11 mouse cellular contexts compared by ENCODE assay signal in the genomic region with DNA sequence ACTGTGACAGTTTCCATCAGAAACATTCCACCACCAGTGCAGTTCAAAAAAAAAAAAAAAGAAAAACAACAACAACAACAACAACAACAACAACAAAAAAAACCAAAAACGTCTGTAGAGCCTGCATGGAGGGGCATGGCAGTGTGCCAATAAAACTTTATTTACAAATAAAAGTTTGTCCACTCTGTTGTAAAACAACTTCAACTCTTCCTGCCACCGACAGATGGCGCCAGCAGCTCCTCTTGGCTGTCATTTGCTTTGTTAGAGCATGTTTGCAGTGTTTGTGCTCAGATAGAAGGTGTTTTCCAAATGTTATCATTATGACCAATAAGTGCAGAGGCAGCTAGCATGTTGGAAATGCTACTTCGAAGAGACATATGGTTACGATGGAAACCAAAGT.
A peak's percentile ranks its signal among the peaks of the same experiment; 100 is the strongest.
DNase-seq lines count a peak whose midpoint lies in the region; ATAC-seq lines count a peak whose summit lies in the region.
"Had no signal": no experiment of that assay in that cellular context is flagged by ENCODE, and none has a peak within 500 bp of the region (broad histone marks: within the 10 kb centered on the region; RNA-seq: fewer than 3 reads in every experiment).

No protein-coding gene starts in this region.

- ATAC-seq in forebrain, embryonic 14.5 days: no peak
- no peak for ATAC-seq in forebrain, embryonic 16.5 days
- ATAC-seq: forebrain, embryonic 13.5 days; midbrain, embryonic 13.5 days had no signal

- DNase-seq in forebrain, embryonic 14.5 days (ENCODE audit: low spot score): peak; percentile 64
- peak; percentile 37 to 50 for DNase-seq in layer of hippocampus, postnatal 14 days (ENCODE audit: low spot score in 2 of 2)
- DNase-seq in layer of hippocampus, adult 9-11 months: no peak
- DNase-seq in right cerebral cortex, postnatal 10 days (ENCODE audit: low spot score in 2 of 2): peak; percentile 59 to 61
- no peak for DNase-seq in right cerebral cortex, postnatal 25 days
- peak; percentile 43 for DNase-seq in right cerebral cortex, postnatal 14 days
- no peak for DNase-seq in urinary bladder, postnatal 4 days (ENCODE audit: low spot score in 2 of 2)
- DNase-seq: thymus, postnatal 36 days had no signal

- H3K27me3 ChIP-seq in forebrain, embryonic 14.5 days (replicated peaks; ENCODE audit: control insufficient read depth, insufficient read depth, low read length): no peaks in the 10 kb centered on the region
- no peaks in the 10 kb centered on the region for H3K27me3 ChIP-seq in forebrain, embryonic 16.5 days (replicated peaks; ENCODE audit: control insufficient read depth, insufficient read depth, low read length)
- H3K27me3 ChIP-seq: forebrain, embryonic 13.5 days; midbrain, embryonic 13.5 days had no signal

- H3K4me2 ChIP-seq in forebrain, embryonic 14.5 days (ENCODE audit: low read length): no peak overlapping the region
- no peak overlapping the region for H3K4me2 ChIP-seq in forebrain, embryonic 16.5 days (ENCODE audit: low read length)
- H3K4me2 ChIP-seq: forebrain, embryonic 13.5 days; midbrain, embryonic 13.5 days had no signal

- WGBS in forebrain, embryonic 14.5 days: 45% methylated on average over 5 of the region's 5 CpGs
- 37% methylated on average over 5 of the region's 5 CpGs for WGBS in forebrain, embryonic 16.5 days

- no peaks in the 10 kb centered on the region for H3K36me3 ChIP-seq in forebrain, embryonic 14.5 days (ENCODE audit: control insufficient read depth, insufficient read depth, low read length)
- no peaks in the 10 kb centered on the region for H3K36me3 ChIP-seq in forebrain, embryonic 16.5 days (ENCODE audit: control insufficient read depth, insufficient read depth)
- H3K36me3 ChIP-seq: midbrain, embryonic 13.5 days had no signal

- no peak overlapping the region for H3K27ac ChIP-seq in forebrain, embryonic 14.5 days (ENCODE audit: low read depth, low read length)
- H3K27ac ChIP-seq in forebrain, embryonic 16.5 days (ENCODE audit: low read length): no peak overlapping the region
- H3K27ac ChIP-seq: forebrain, embryonic 13.5 days; midbrain, embryonic 13.5 days had no signal

- no peaks in the 10 kb centered on the region for H3K9me3 ChIP-seq in forebrain, embryonic 14.5 days (replicated peaks; ENCODE audit: control insufficient read depth, low read length)
- H3K9me3 ChIP-seq in forebrain, embryonic 16.5 days (ENCODE audit: control insufficient read depth, low read length): peaks cover 5% of the 10 kb centered on the region
- H3K9me3 ChIP-seq: forebrain, embryonic 13.5 days; midbrain, embryonic 13.5 days had no signal

- no peak overlapping the region for H3K9ac ChIP-seq in forebrain, embryonic 14.5 days (ENCODE audit: low read length)
- no peak overlapping the region for H3K9ac ChIP-seq in forebrain, embryonic 16.5 days (replicated peaks; ENCODE audit: low read depth, low read length)
- H3K9ac ChIP-seq: forebrain, embryonic 13.5 days; midbrain, embryonic 13.5 days had no signal

- H3K4me3 ChIP-seq in forebrain, embryonic 14.5 days (ENCODE audit: low read depth, low read length): no peak overlapping the region
- H3K4me3 ChIP-seq in forebrain, embryonic 16.5 days (replicated peaks; ENCODE audit: low read length): no peak overlapping the region
- H3K4me3 ChIP-seq: forebrain, embryonic 13.5 days; midbrain, embryonic 13.5 days had no signal

- no peaks in the 10 kb centered on the region for H3K4me1 ChIP-seq in forebrain, embryonic 14.5 days (ENCODE audit: control insufficient read depth, insufficient read depth, low read length)
- no peaks in the 10 kb centered on the region for H3K4me1 ChIP-seq in forebrain, embryonic 16.5 days (replicated peaks; ENCODE audit: control insufficient read depth, insufficient read depth, low read length)
- H3K4me1 ChIP-seq: forebrain, embryonic 13.5 days; midbrain, embryonic 13.5 days had no signal

Comparison
In these comparisons a context has a peak if more than half of its experiments do, and no peak if none do; other contexts are left out.
1. DNase-seq: peak in forebrain, embryonic 14.5 days (single experiment), layer of hippocampus, postnatal 14 days (2 of 2), right cerebral cortex, postnatal 10 days (2 of 2) and right cerebral cortex, postnatal 14 days (single experiment); none in layer of hippocampus, adult 9-11 months (single experiment), right cerebral cortex, postnatal 25 days (single experiment) and urinary bladder, postnatal 4 days (0 of 2).